Mouse (Mus musculus): Measurements from ENCODE around the gene Arhgdia.
A peak's percentile ranks its signal among the peaks of the same experiment; 100 is the strongest.

Arhgdia gene

GRCm38 (mm10) chr11:120549986-120550809 is 31.2 kb downstream of the Arhgdia start:
- no peak for DNase-seq

- peak; percentile 97 for DNase-seq
Observed at GRCm38 (mm10) chr11:120549168-120549945, 32.1 kb downstream of the Arhgdia start, which contains the start of gene Mcrip1. Gene Mcrip1, minus strand, starts transcription at chr11:120549727.

- no peak for DNase-seq
Observed at GRCm38 (mm10) chr11:120548786-120549167, 32.6 kb downstream of the Arhgdia start.

GRCm38 (mm10) chr11:120548214-120548613 is 33.2 kb downstream of the Arhgdia start:
- no peak for DNase-seq

GRCm38 (mm10) chr11:120547469-120547868 is 34.0 kb downstream of the Arhgdia start:
- no peak for DNase-seq

GRCm38 (mm10) chr11:120545964-120546363 is 35.5 kb downstream of the Arhgdia start:
- DNase-seq: no peak

- DNase-seq: no peak
Observed at GRCm38 (mm10) chr11:120542376-120542775, 39.0 kb downstream of the Arhgdia start.

GRCm38 (mm10) chr11:120541907-120542306 is 39.5 kb downstream of the Arhgdia start:
- peak; percentile 38 for DNase-seq

- DNase-seq: peak; percentile 44
Observed at GRCm38 (mm10) chr11:120539285-120540014, 42.0 kb downstream of the Arhgdia start.

- no peak for DNase-seq
Observed at GRCm38 (mm10) chr11:120538955-120539284, 42.5 kb downstream of the Arhgdia start.

GRCm38 (mm10) chr11:120538485-120538884 is 42.9 kb downstream of the Arhgdia start:
- DNase-seq: peak; percentile 50

GRCm38 (mm10) chr11:120535804-120536203 is 45.6 kb downstream of the Arhgdia start:
- no peak for DNase-seq

- no peak for DNase-seq
Observed at GRCm38 (mm10) chr11:120535145-120535544, 46.3 kb downstream of the Arhgdia start.

GRCm38 (mm10) chr11:120534093-120534492 is 47.3 kb downstream of the Arhgdia start:
- no peak for DNase-seq

GRCm38 (mm10) chr11:120531646-120532045 is 49.8 kb downstream of the Arhgdia start:
- no peak for DNase-seq

GRCm38 (mm10) chr11:120530085-120530964 is 51.1 kb downstream of the Arhgdia start, which contains the start of gene Gcgr:
Gene Gcgr, plus strand, starts transcription at chr11:120530699.
- no peak for DNase-seq

GRCm38 (mm10) chr11:120528903-120529302 is 52.5 kb downstream of the Arhgdia start:
- DNase-seq: no peak

All from lung, postnatal 14 days (tissue).